Mouse (Mus musculus) erythroid progenitor cell, adult 5-6 weeks (primary cell): ENCODE data around the gene Whamm. TPM values are rescaled to one million over a fixed set of nuclear protein-coding genes. Genes with fewer than 3 reads are reported as not detected.

Source experiments
- total RNA-seq, 2 experiments: library from RNA; stranded (forward) in 1 of 2; stranded (reverse) in 1 of 2; fragments of 150-400 nt in 1 of 2; fragments of 186-747, 209-891 nt in 1 of 2; gene quantifications; 2 replicates each; pipeline versions ENCODE4 v1.2.3 to v1.2.4; 2015 to 2017; ENCODE audit warnings: low replicate concordance in 2 of 2

Whamm gene
- total RNA-seq, 2 experiments from 2014 or later = 12.2 to 13.3 TPM

Other genes with a start within 250 kb of the Whamm start
- 680 and 1,163 TPM in 2 replicates for gene Rps17, start 226.0 kb upstream of the Whamm start, total RNA-seq (2015; ENCODE audit: low replicate concordance)
- 771 and 878 TPM in 2 replicates for gene Rps17, start 226.0 kb upstream of the Whamm start, total RNA-seq (2017; ENCODE audit: low replicate concordance)
- gene Cpeb1, start 115.8 kb upstream of the Whamm start, total RNA-seq (2015; ENCODE audit: low replicate concordance) = 1.4 TPM in 1 of 2 replicates, not detected in the other
- not detected in 2 replicates for gene Cpeb1, start 115.8 kb upstream of the Whamm start, total RNA-seq (2017; ENCODE audit: low replicate concordance)
- gene Ap3b2, start 77.3 kb upstream of the Whamm start, total RNA-seq (2015; ENCODE audit: low replicate concordance) = not detected in 2 replicates
- not detected in 2 replicates for gene Ap3b2, start 77.3 kb upstream of the Whamm start, total RNA-seq (2017; ENCODE audit: low replicate concordance)
- gene BC048679, start 73.0 kb upstream of the Whamm start, total RNA-seq (2015; ENCODE audit: low replicate concordance) = not detected in 2 replicates
- gene BC048679, start 73.0 kb upstream of the Whamm start, total RNA-seq (2017; ENCODE audit: low replicate concordance) = not detected in 2 replicates
- gene Fsd2, start 4.3 kb upstream of the Whamm start, total RNA-seq (2015; ENCODE audit: low replicate concordance) = 0.84 and 1.1 TPM in 2 replicates
- 0.51 TPM in 1 of 2 replicates, not detected in the other for gene Fsd2, start 4.3 kb upstream of the Whamm start, total RNA-seq (2017; ENCODE audit: low replicate concordance)
- gene Homer2, start 136.3 kb downstream of the Whamm start, total RNA-seq (2015; ENCODE audit: low replicate concordance) = 4.6 TPM in 1 of 2 replicates, not detected in the other
- 1.1 and 1.5 TPM in 2 replicates for gene Homer2, start 136.3 kb downstream of the Whamm start, total RNA-seq (2017; ENCODE audit: low replicate concordance)
- gene Ramac, start 191.7 kb downstream of the Whamm start, total RNA-seq (2015; ENCODE audit: low replicate concordance) = 18.4 and 39.3 TPM in 2 replicates
- 17.5 and 44.7 TPM in 2 replicates for gene Ramac, start 191.7 kb downstream of the Whamm start, total RNA-seq (2017; ENCODE audit: low replicate concordance)
- 5.0 TPM in 1 of 2 replicates, not detected in the other for gene 3110040N11Rik, start 218.2 kb downstream of the Whamm start, total RNA-seq (2015; ENCODE audit: low replicate concordance)
- 3.9 and 19.0 TPM in 2 replicates for gene 3110040N11Rik, start 218.2 kb downstream of the Whamm start, total RNA-seq (2017; ENCODE audit: low replicate concordance)